Mouse (Mus musculus) lung, postnatal 0 days (tissue): Measurements from ENCODE around the gene Eif4g3.

Experiments
- CTCF ChIP-seq: IDR thresholded peaks from 2 replicates; pipeline ENCODE4 v1.5.1; 2016; ENCODE audit warnings: antibody characterized with exemption, mild to moderate bottlenecking
- EP300 ChIP-seq: IDR thresholded peaks from 2 replicates; pipeline ENCODE4 v1.6.1; 2016; ENCODE audit warnings: antibody characterized with exemption, mild to moderate bottlenecking, control low read depth

DNA sequence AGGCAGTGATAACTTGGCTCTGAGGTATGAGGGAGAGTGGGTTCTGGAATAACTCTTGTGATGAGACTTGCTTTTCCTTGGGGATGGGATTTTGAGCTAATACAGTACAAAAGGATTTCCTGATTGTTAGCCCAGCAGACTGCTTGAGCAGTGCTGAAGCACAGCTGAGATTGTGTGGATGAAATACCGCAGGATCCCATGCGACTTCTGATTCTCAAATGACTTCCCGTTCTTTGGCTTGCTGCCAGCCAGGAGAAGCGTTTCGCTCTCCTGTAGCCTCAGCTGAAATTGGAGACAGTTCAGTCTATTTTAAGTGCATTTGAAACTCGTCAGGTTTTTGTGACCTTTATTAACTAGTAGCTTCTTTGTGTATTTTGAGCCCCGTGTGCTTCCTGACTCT, 7.9 kb downstream of the Eif4g3 start:
- TF ChIP-seq CTCF, result no peak
- no peak for TF ChIP-seq EP300
